Mouse (Mus musculus): ENCODE measurements at regions not wholly inside any gene's neighbourhood (a gene's known extent, or its start where the extent isn't known, plus 50 kb on each side); places are given as distances from the start of the nearest gene placed in this dataset.

- no peak for DNase-seq
Observed at GRCm38 (mm10) chr3:133877310-133877709, 332.4 kb upstream of the Tet2 start.

- no peak for DNase-seq
Observed at GRCm38 (mm10) chr3:133880626-133881025, 335.7 kb upstream of the Tet2 start.

- DNase-seq: no peak
Observed at GRCm38 (mm10) chr3:133901931-133902330, 334.4 kb upstream of the Cxxc4 start.

GRCm38 (mm10) chr3:133922200-133922599, 314.1 kb upstream of the Cxxc4 start:
- no peak for DNase-seq

GRCm38 (mm10) chr3:133965322-133965721, 271.0 kb upstream of the Cxxc4 start:
- DNase-seq: no peak

- no peak for DNase-seq
Observed at GRCm38 (mm10) chr3:133968176-133968575, 268.1 kb upstream of the Cxxc4 start.

GRCm38 (mm10) chr3:133972774-133973173, 263.5 kb upstream of the Cxxc4 start:
- no peak for DNase-seq

GRCm38 (mm10) chr3:133987681-133988080, 248.6 kb upstream of the Cxxc4 start:
- no peak for DNase-seq

GRCm38 (mm10) chr3:133993971-133994370, 242.3 kb upstream of the Cxxc4 start:
- no peak for DNase-seq

- no peak for DNase-seq
Observed at GRCm38 (mm10) chr3:133999965-134000364, 236.3 kb upstream of the Cxxc4 start.

GRCm38 (mm10) chr3:134000595-134000994, 235.7 kb upstream of the Cxxc4 start:
- no peak for DNase-seq

- no peak for DNase-seq
Observed at GRCm38 (mm10) chr3:134014805-134015204, 221.5 kb upstream of the Cxxc4 start.

- no peak for DNase-seq
Observed at GRCm38 (mm10) chr3:134015412-134015811, 220.9 kb upstream of the Cxxc4 start.

GRCm38 (mm10) chr3:134033862-134034261, 202.4 kb upstream of the Cxxc4 start:
- DNase-seq: no peak

- DNase-seq: no peak
Observed at GRCm38 (mm10) chr3:134036310-134036934, 199.9 kb upstream of the Cxxc4 start.

GRCm38 (mm10) chr3:134050649-134051048, 185.6 kb upstream of the Cxxc4 start:
- no peak for DNase-seq

- no peak for DNase-seq
Observed at GRCm38 (mm10) chr3:134082461-134082860, 153.8 kb upstream of the Cxxc4 start.

- DNase-seq: peak; percentile 70
Observed at GRCm38 (mm10) chr3:134099471-134100125, 136.7 kb upstream of the Cxxc4 start.

GRCm38 (mm10) chr3:134102151-134102738, 134.0 kb upstream of the Cxxc4 start:
- DNase-seq: no peak

- no peak for DNase-seq
Observed at GRCm38 (mm10) chr3:134104625-134105024, 131.7 kb upstream of the Cxxc4 start.

GRCm38 (mm10) chr3:134105112-134105511, 131.2 kb upstream of the Cxxc4 start:
- DNase-seq: no peak

GRCm38 (mm10) chr3:134105567-134105966, 130.7 kb upstream of the Cxxc4 start:
- DNase-seq: no peak

- DNase-seq: no peak
Observed at GRCm38 (mm10) chr3:134114501-134114900, 121.8 kb upstream of the Cxxc4 start.

- no peak for DNase-seq
Observed at GRCm38 (mm10) chr3:134115007-134115406, 121.3 kb upstream of the Cxxc4 start.
